Mouse (Mus musculus): Measurements from ENCODE around the gene Rai2.

The Rai2 gene

DNA sequence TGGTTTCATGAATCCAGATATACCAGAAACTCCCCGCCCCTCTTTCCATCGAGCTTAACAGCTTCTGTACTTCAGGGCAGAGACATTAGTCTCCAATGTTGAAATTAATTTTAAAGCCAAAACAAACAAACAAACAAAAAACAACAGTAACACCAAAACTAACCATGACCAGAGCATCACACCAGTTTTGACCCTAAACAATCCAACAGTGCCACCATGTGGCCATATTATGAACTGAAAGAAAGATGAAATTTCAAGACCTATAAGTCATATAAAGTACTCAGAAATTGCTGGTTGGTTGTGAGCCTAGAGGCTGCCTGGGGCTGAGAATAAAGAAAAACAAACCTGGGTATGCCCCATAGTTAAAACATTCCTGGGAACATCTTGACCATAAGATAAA, 109.3 kb downstream of the Rai2 start:
- in situ Hi-C loops (cut with MboI, MseI): loop anchor here in 1 of 2 experiments (5.0 kb wide), 1 partner anchor 434 kb away; no protein-coding TSS in a partner anchor

Data from T-helper 17 cell (primary cell).